Mouse (Mus musculus) stomach, postnatal 0 days (tissue): Measurements from ENCODE around the gene Cdk8.

Experiments
- CTCF ChIP-seq: IDR thresholded peaks from 2 replicates; pipeline ENCODE4 v1.5.1; 2016; ENCODE audit warnings: antibody characterized with exemption, low read depth, mild to moderate bottlenecking, moderate library complexity
- EP300 ChIP-seq: optimal IDR thresholded peaks from 2 replicates; pipeline ENCODE3; 2016; ENCODE audit warnings: antibody characterized with exemption

GRCm38 (mm10) chr5:146352006-146352405 lies 121.0 kb downstream of the Cdk8 start:
- no peak for TF ChIP-seq CTCF
- TF ChIP-seq EP300: no peak
